Mouse (Mus musculus): ENCODE measurements around the gene Tox2. TPM values are rescaled to one million over a fixed set of nuclear protein-coding genes. Genes with fewer than 3 reads are reported as not detected.

Tox2 gene
- polyA plus RNA-seq, 1 experiment from 2014 or later: 0.99 TPM

GRCm38 (mm10) chr2:163237999-163238529, 35.1 kb downstream of the Tox2 start:
- no peaks in the 10 kb centered on the region for H3K36me3 ChIP-seq
- WGBS (ENCODE audit: insufficient replicate concordance): 70% methylated on average over 12 of the region's 12 CpGs

GRCm38 (mm10) chr2:163239945-163240344, 37.0 kb downstream of the Tox2 start:
- no peak overlapping the region for H3K27ac ChIP-seq
- no peak for ATAC-seq
- WGBS (ENCODE audit: insufficient replicate concordance): 60% methylated on average over 8 of the region's 8 CpGs

More at GRCm38 (mm10) chr2:163237999-163238529, 35.1 kb downstream of the Tox2 start:
- Histone ChIP-seq H3K9me3 (replicated peaks) (no peaks in the 10 kb centered on the region), H3K9ac (no peak overlapping the region), H3K27ac (no peak overlapping the region), H3K4me3 (no peak overlapping the region), H3K27me3 (replicated peaks) (peaks cover 34% of the 10 kb centered on the region), H3K4me2 (no peak overlapping the region), H3K4me1 (0 out of 2 replicates have a peak, but pooled peaks cover 3% of the 10 kb centered on the region)
- ATAC-seq: no peak

DNA sequence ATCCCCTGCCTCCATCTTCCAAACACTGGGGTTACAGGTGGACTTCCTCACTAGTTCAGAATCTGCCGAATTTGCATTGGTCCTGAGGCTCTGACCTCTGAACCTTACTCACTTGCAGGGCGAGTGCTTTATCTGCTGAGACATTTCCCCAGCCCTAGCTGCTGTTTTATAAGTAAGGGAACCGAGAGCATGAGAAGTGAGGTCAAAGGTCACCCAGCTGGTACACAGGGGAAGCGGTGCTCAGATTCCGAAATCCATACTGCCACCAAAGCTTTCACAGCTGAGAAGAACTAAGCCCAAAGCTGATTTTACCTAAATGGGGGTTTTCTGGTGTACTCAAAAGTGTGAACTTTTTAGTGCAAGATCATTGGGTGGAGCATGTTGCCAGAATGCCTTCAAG, 38.9 kb downstream of the Tox2 start:
- no peak overlapping the region for H3K4me2 ChIP-seq
- no peak for ATAC-seq
- no peak overlapping the region for H3K4me3 ChIP-seq
- H3K27me3 ChIP-seq (replicated peaks): peaks cover 9% of the 10 kb centered on the region
- H3K36me3 ChIP-seq: no peaks in the 10 kb centered on the region
- no peaks in the 10 kb centered on the region for H3K9me3 ChIP-seq (replicated peaks)
- no peak overlapping the region for H3K9ac ChIP-seq
- 36% methylated on average over 5 of the region's 5 CpGs for WGBS (ENCODE audit: insufficient replicate concordance)
- H3K4me1 ChIP-seq: 0 out of 2 replicates have a peak, but pooled peaks cover 2% of the 10 kb centered on the region
- no peak overlapping the region for H3K27ac ChIP-seq

More at GRCm38 (mm10) chr2:163239945-163240344, 37.0 kb downstream of the Tox2 start:
- H3K36me3 ChIP-seq: no peaks in the 10 kb centered on the region
- H3K4me3 ChIP-seq: no peak overlapping the region
- H3K27me3 ChIP-seq (replicated peaks): peaks cover 20% of the 10 kb centered on the region
- H3K9me3 ChIP-seq (replicated peaks): no peaks in the 10 kb centered on the region
- 0 out of 2 replicates have a peak, but pooled peaks cover 3% of the 10 kb centered on the region for H3K4me1 ChIP-seq
- H3K4me2 ChIP-seq: no peak overlapping the region
- H3K9ac ChIP-seq: no peak overlapping the region

DNA sequence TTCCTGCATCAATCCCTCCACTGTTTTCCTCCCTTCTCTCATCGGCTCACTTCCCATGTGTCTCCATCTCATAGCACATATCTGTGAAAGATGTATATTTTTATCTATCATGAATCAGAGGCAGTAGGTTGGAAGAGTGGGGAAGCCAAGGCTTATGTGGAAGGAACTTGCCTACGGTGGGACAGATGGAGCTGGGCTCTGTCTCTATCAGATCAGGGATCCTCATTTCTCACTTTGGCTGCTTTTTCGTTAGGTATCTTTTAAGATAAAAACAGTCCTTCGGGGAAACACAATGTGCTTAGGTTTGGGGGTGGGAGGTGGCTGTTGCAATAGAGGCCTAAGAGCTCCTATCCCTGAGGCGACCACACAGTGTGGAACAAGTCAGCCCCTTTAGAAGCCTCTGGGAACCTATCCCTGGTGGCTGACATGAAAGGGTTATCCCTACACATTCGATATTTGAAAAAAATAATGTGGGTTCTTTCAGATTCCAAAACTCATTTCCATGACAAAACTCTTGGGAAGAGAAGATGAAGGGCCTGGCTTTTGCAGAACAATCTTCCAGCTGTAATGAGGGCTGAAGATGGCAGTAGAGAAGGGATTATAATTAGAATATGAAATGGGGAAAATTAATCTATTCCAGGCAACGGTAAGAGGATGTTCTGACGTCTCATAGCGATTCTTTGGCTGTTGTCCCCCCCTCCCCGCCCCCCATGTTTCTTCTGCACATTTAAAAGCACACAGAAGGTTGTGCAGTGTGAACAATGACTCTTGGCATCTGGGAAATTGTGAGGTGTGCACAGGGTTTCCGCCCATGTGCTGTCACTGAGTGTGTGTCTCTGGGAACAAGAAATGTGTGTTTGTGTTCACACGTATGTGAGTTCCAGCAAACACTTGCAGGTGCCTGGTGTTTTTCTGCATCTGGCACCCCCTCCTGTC, 41.3 kb downstream of the Tox2 start:
- no peaks in the 10 kb centered on the region for H3K9me3 ChIP-seq (replicated peaks)
- no peaks in the 10 kb centered on the region for H3K36me3 ChIP-seq
- no peak overlapping the region for H3K9ac ChIP-seq
- H3K4me3 ChIP-seq: no peak overlapping the region
- ATAC-seq: no peak
- no peak overlapping the region for H3K27ac ChIP-seq
- H3K27me3 ChIP-seq (replicated peaks): peaks cover 5% of the 10 kb centered on the region; the same call in 1 of the 2 replicates
- WGBS (ENCODE audit: insufficient replicate concordance): 58% methylated on average over 12 of the region's 12 CpGs
- no peak overlapping the region for H3K4me2 ChIP-seq
- H3K4me1 ChIP-seq: no peaks in the 10 kb centered on the region

GRCm38 (mm10) chr2:163248912-163249311, 46.0 kb downstream of the Tox2 start:
- peaks cover 10% of the 10 kb centered on the region; the same call in 1 of the 2 replicates for H3K27me3 ChIP-seq (replicated peaks)
- no peaks in the 10 kb centered on the region for H3K36me3 ChIP-seq
- H3K9ac ChIP-seq: no peak overlapping the region
- 56% methylated on average over 7 of the region's 7 CpGs for WGBS (ENCODE audit: insufficient replicate concordance)
- H3K4me1 ChIP-seq: no peaks in the 10 kb centered on the region
- no peak overlapping the region for H3K4me3 ChIP-seq
- no peak overlapping the region for H3K4me2 ChIP-seq
- H3K9me3 ChIP-seq (replicated peaks): no peaks in the 10 kb centered on the region
- no peak overlapping the region for H3K27ac ChIP-seq
- ATAC-seq: no peak

- H3K4me1 ChIP-seq: no peaks in the 10 kb centered on the region
- ATAC-seq: no peak
- no peak overlapping the region for H3K4me2 ChIP-seq
- peaks cover 10% of the 10 kb centered on the region for H3K27me3 ChIP-seq (replicated peaks)
- 74% methylated on average over 2 of the region's 2 CpGs for WGBS (ENCODE audit: insufficient replicate concordance)
- H3K9ac ChIP-seq: no peak overlapping the region
- H3K27ac ChIP-seq: no peak overlapping the region
- H3K9me3 ChIP-seq (replicated peaks): no peaks in the 10 kb centered on the region
- H3K4me3 ChIP-seq: no peak overlapping the region
- no peaks in the 10 kb centered on the region for H3K36me3 ChIP-seq
These were observed 49.7 kb downstream of the Tox2 start for GRCm38 (mm10) chr2:163252645-163253044.

- no peak for ATAC-seq
- WGBS (ENCODE audit: insufficient replicate concordance): 40% methylated on average over 22 of the region's 22 CpGs
- Histone ChIP-seq H3K27me3 (replicated peaks) (peaks cover 10% of the 10 kb centered on the region), H3K9me3 (replicated peaks) (no peaks in the 10 kb centered on the region), H3K27ac (no peak overlapping the region), H3K4me1 (no peaks in the 10 kb centered on the region), H3K36me3 (no peaks in the 10 kb centered on the region), H3K4me3 (no peak overlapping the region), H3K9ac (no peak overlapping the region), H3K4me2 (no peak overlapping the region)
These were observed 50.5 kb downstream of the Tox2 start for GRCm38 (mm10) chr2:163253248-163254099.

DNA sequence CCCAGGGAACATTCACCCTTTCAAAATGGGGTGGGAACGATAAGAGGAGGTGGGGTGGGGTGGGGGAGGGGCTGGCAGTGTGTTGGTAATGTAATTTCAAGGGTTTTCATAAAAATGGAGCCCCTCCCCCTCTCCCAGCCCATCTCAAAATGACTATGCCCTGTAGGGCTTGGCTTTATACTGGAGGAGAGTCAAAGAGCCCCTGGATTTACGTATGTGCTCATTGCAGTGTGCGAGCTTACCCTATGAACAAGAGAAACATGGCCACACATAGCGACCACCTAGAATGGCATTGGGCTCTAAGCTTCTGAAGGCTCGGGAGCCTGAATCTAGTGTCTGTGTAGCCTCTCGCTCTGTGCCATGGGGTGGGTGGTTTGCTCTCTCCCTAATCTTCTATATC, 51.3 kb downstream of the Tox2 start:
- no peak for ATAC-seq
- H3K4me1 ChIP-seq: no peaks in the 10 kb centered on the region
- H3K9me3 ChIP-seq (replicated peaks): no peaks in the 10 kb centered on the region
- no peaks in the 10 kb centered on the region for H3K36me3 ChIP-seq
- peaks cover 10% of the 10 kb centered on the region for H3K27me3 ChIP-seq (replicated peaks)
- WGBS (ENCODE audit: insufficient replicate concordance): 68% methylated on average over 6 of the region's 6 CpGs
- no peak overlapping the region for H3K9ac ChIP-seq
- H3K4me3 ChIP-seq: no peak overlapping the region
- no peak overlapping the region for H3K4me2 ChIP-seq
- no peak overlapping the region for H3K27ac ChIP-seq

- no peak overlapping the region for H3K9ac ChIP-seq
- H3K9me3 ChIP-seq (replicated peaks): no peaks in the 10 kb centered on the region
- no peaks in the 10 kb centered on the region for H3K36me3 ChIP-seq
- WGBS (ENCODE audit: insufficient replicate concordance): 48% methylated on average over 1 of the region's 1 CpGs
- no peak overlapping the region for H3K4me2 ChIP-seq
- no peak overlapping the region for H3K27ac ChIP-seq
- no peak for ATAC-seq
- H3K4me1 ChIP-seq: peaks cover 21% of the 10 kb centered on the region
- H3K4me3 ChIP-seq: no peak overlapping the region
- H3K27me3 ChIP-seq (replicated peaks): peaks cover 10% of the 10 kb centered on the region
These were observed 53.8 kb downstream of the Tox2 start for GRCm38 (mm10) chr2:163256765-163257164.

DNA sequence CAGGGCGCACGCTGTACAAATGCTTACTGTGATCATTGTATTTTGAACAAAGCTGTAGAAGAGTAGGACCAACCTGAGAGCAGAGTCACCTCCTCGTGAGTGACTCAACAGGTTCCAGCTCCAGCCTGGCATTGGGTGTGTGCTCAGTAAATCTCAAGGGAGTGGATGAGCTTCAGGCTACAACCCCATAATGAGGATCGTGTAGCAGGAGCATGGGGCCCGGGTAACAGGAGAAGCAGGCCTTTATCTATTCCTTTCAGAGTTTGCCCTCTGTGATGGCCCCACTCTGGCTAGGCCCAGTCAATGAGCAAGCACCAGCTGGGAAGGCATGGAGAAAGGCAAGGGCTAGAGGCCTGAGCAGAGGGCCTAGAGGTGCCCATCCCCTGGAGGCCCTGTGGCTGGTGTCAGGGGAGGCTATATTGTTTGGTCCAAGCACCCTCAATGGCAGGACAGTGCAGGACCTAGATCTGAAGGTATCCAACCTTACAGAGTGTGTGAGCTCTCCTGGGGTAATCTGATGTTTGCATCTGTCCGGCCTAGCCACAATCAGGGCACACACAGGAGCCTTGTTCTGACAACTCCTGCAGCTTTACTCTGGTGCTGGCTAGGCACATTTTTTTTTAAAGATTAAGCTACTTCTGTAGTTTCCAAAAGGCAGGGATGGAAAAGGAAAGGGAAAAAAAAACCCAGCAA, 58.6 kb downstream of the Tox2 start:
- Histone ChIP-seq H3K27ac (no peak overlapping the region), H3K4me1 (peaks cover 29% of the 10 kb centered on the region), H3K4me2 (peak overlapping the region; percentile 38), H3K27me3 (replicated peaks) (no peaks in the 10 kb centered on the region; the same call in 1 of the 2 replicates), H3K9ac (no peak overlapping the region), H3K9me3 (replicated peaks) (no peaks in the 10 kb centered on the region), H3K4me3 (no peak overlapping the region), H3K36me3 (no peaks in the 10 kb centered on the region)
- peak; percentile 90 for ATAC-seq
- 46% methylated on average over 6 of the region's 6 CpGs for WGBS (ENCODE audit: insufficient replicate concordance)

- no peak for ATAC-seq
- Histone ChIP-seq H3K4me3 (no peak overlapping the region), H3K9ac (no peak overlapping the region), H3K27me3 (replicated peaks) (no peaks in the 10 kb centered on the region), H3K4me1 (peaks cover 29% of the 10 kb centered on the region), H3K4me2 (no peak overlapping the region), H3K9me3 (replicated peaks) (no peaks in the 10 kb centered on the region), H3K27ac (no peak overlapping the region), H3K36me3 (no peaks in the 10 kb centered on the region)
- 65% methylated on average over 4 of the region's 4 CpGs for WGBS (ENCODE audit: insufficient replicate concordance)
These were observed 59.1 kb downstream of the Tox2 start for GRCm38 (mm10) chr2:163262055-163262420.

Measured in liver, embryonic 12.5 days (tissue).